Mouse (Mus musculus): Measurements from ENCODE around the gene Pex11g.

DNA sequence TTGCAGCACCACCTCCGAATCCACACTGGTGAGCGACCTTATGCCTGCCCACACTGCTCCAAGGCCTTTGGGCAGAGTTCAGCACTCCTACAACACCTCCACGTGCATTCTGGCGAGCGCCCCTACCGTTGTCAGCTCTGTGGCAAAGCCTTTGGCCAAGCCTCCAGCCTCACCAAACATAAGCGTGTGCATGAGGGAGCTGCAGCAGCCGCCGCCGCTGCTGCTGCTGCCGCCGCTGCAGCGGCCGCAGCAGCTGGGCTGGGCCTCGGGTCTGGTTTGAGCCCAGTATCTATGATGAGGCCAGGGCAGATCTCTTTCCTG is 28.9 kb upstream of the Pex11g start:
- no peak for TF ChIP-seq CTCF (IDR thresholded peaks at IDR 0.05)
- no peak for TF ChIP-seq EP300 (IDR thresholded peaks at IDR 0.05)

All from lung, postnatal 0 days (tissue).